Mouse (Mus musculus): Measurements from ENCODE around the gene Col5a1. TPM values are rescaled to one million over a fixed set of nuclear protein-coding genes. Genes with fewer than 3 reads are reported as not detected.

Gene Col5a1
- polyA plus RNA-seq, 1 experiment from 2014 or later: 10.9 TPM

GRCm38 (mm10) chr2:27918106-27918505, 31.9 kb downstream of the Col5a1 start:
- H3K27me3 ChIP-seq (ENCODE audit: insufficient read depth, low read length): no peaks in the 10 kb centered on the region
- H3K4me2 ChIP-seq (ENCODE audit: low read depth, low read length): no peak overlapping the region
- no peak overlapping the region for H3K27ac ChIP-seq (ENCODE audit: low read depth)
- ATAC-seq (no peak), DNase-seq (no peak)
- no peaks in the 10 kb centered on the region for H3K36me3 ChIP-seq (replicated peaks; ENCODE audit: insufficient read depth, low read length)
- H3K9me3 ChIP-seq (ENCODE audit: low read length): no peaks in the 10 kb centered on the region
- no peaks in the 10 kb centered on the region for H3K4me1 ChIP-seq (ENCODE audit: insufficient read depth)
- no peak overlapping the region for H3K4me3 ChIP-seq (ENCODE audit: low read depth, low read length)
- TF ChIP-seq CTCF (IDR thresholded peaks at IDR 0.05; ENCODE audit: low read depth): no peak
- no peak for TF ChIP-seq EP300 (IDR thresholded peaks at IDR 0.05; ENCODE audit: low read depth)
- WGBS (ENCODE audit: insufficient replicate concordance): 67% methylated on average over 7 of the region's 7 CpGs
- H3K9ac ChIP-seq (replicated peaks): no peak overlapping the region

- H3K27me3 ChIP-seq (ENCODE audit: insufficient read depth, low read length): no peaks in the 10 kb centered on the region
- 76% methylated on average over 6 of the region's 6 CpGs for WGBS (ENCODE audit: insufficient replicate concordance)
- H3K4me1 ChIP-seq (ENCODE audit: insufficient read depth): no peaks in the 10 kb centered on the region
- H3K4me3 ChIP-seq (ENCODE audit: low read depth, low read length): no peak overlapping the region
- DNase-seq (no peak), ATAC-seq (no peak)
- no peaks in the 10 kb centered on the region for H3K36me3 ChIP-seq (replicated peaks; ENCODE audit: insufficient read depth, low read length)
- no peaks in the 10 kb centered on the region for H3K9me3 ChIP-seq (ENCODE audit: low read length)
- H3K9ac ChIP-seq (replicated peaks): no peak overlapping the region
- no peak for TF ChIP-seq CTCF (IDR thresholded peaks at IDR 0.05; ENCODE audit: low read depth)
- TF ChIP-seq EP300 (IDR thresholded peaks at IDR 0.05; ENCODE audit: low read depth): no peak
- no peak overlapping the region for H3K27ac ChIP-seq (ENCODE audit: low read depth)
- no peak overlapping the region for H3K4me2 ChIP-seq (ENCODE audit: low read depth, low read length)
These were observed 33.2 kb downstream of the Col5a1 start for GRCm38 (mm10) chr2:27919309-27919850.

GRCm38 (mm10) chr2:27922053-27922452, 35.8 kb downstream of the Col5a1 start:
- Histone ChIP-seq H3K4me3 (ENCODE audit: low read depth, low read length) (no peak overlapping the region), H3K36me3 (replicated peaks; ENCODE audit: insufficient read depth, low read length) (no peaks in the 10 kb centered on the region), H3K9ac (replicated peaks) (no peak overlapping the region), H3K4me1 (ENCODE audit: insufficient read depth) (no peaks in the 10 kb centered on the region), H3K9me3 (ENCODE audit: low read length) (no peaks in the 10 kb centered on the region), H3K27me3 (ENCODE audit: insufficient read depth, low read length) (no peaks in the 10 kb centered on the region), H3K4me2 (ENCODE audit: low read depth, low read length) (no peak overlapping the region), H3K27ac (ENCODE audit: low read depth) (no peak overlapping the region)
- ATAC-seq: no peak
- 75% methylated on average over 8 of the region's 8 CpGs for WGBS (ENCODE audit: insufficient replicate concordance)
- no peak for TF ChIP-seq EP300 (IDR thresholded peaks at IDR 0.05; ENCODE audit: low read depth)
- no peak for TF ChIP-seq CTCF (IDR thresholded peaks at IDR 0.05; ENCODE audit: low read depth)
- no peak for DNase-seq

GRCm38 (mm10) chr2:27923718-27924117, 37.5 kb downstream of the Col5a1 start:
- Histone ChIP-seq H3K27me3 (ENCODE audit: insufficient read depth, low read length) (no peaks in the 10 kb centered on the region), H3K9ac (replicated peaks) (no peak overlapping the region), H3K36me3 (replicated peaks; ENCODE audit: insufficient read depth, low read length) (no peaks in the 10 kb centered on the region), H3K9me3 (ENCODE audit: low read length) (no peaks in the 10 kb centered on the region), H3K4me3 (ENCODE audit: low read depth, low read length) (no peak overlapping the region), H3K27ac (ENCODE audit: low read depth) (no peak overlapping the region), H3K4me2 (ENCODE audit: low read depth, low read length) (no peak overlapping the region), H3K4me1 (ENCODE audit: insufficient read depth) (no peaks in the 10 kb centered on the region)
- DNase-seq: no peak
- 76% methylated on average over 6 of the region's 6 CpGs for WGBS (ENCODE audit: insufficient replicate concordance)
- TF ChIP-seq EP300 (IDR thresholded peaks at IDR 0.05; ENCODE audit: low read depth): no peak
- no peak for TF ChIP-seq CTCF (IDR thresholded peaks at IDR 0.05; ENCODE audit: low read depth)
- no peak for ATAC-seq

GRCm38 (mm10) chr2:27924463-27924862, 38.2 kb downstream of the Col5a1 start:
- ATAC-seq (no peak), DNase-seq (no peak)
- Histone ChIP-seq H3K36me3 (replicated peaks; ENCODE audit: insufficient read depth, low read length) (no peaks in the 10 kb centered on the region), H3K27ac (ENCODE audit: low read depth) (no peak overlapping the region), H3K4me3 (ENCODE audit: low read depth, low read length) (no peak overlapping the region), H3K9me3 (ENCODE audit: low read length) (no peaks in the 10 kb centered on the region), H3K4me2 (ENCODE audit: low read depth, low read length) (no peak overlapping the region), H3K27me3 (ENCODE audit: insufficient read depth, low read length) (no peaks in the 10 kb centered on the region), H3K4me1 (ENCODE audit: insufficient read depth) (no peaks in the 10 kb centered on the region), H3K9ac (replicated peaks) (no peak overlapping the region)
- TF ChIP-seq EP300 (IDR thresholded peaks at IDR 0.05; ENCODE audit: low read depth) (no peak), CTCF (IDR thresholded peaks at IDR 0.05; ENCODE audit: low read depth) (no peak)
- 73% methylated on average over 3 of the region's 3 CpGs for WGBS (ENCODE audit: insufficient replicate concordance)

- DNase-seq (peak; percentile 47), ATAC-seq (no peak)
- no peaks in the 10 kb centered on the region for H3K27me3 ChIP-seq (ENCODE audit: insufficient read depth, low read length)
- no peak overlapping the region for H3K27ac ChIP-seq (ENCODE audit: low read depth)
- 35% methylated on average over 7 of the region's 7 CpGs for WGBS (ENCODE audit: insufficient replicate concordance)
- H3K36me3 ChIP-seq (replicated peaks; ENCODE audit: insufficient read depth, low read length): no peaks in the 10 kb centered on the region
- TF ChIP-seq CTCF (IDR thresholded peaks at IDR 0.05; ENCODE audit: low read depth): peak; percentile 74
- TF ChIP-seq EP300 (IDR thresholded peaks at IDR 0.05; ENCODE audit: low read depth): no peak
- H3K4me3 ChIP-seq (ENCODE audit: low read depth, low read length): no peak overlapping the region
- H3K9me3 ChIP-seq (ENCODE audit: low read length): no peaks in the 10 kb centered on the region
- H3K9ac ChIP-seq (replicated peaks): no peak overlapping the region
- no peak overlapping the region for H3K4me2 ChIP-seq (ENCODE audit: low read depth, low read length)
- H3K4me1 ChIP-seq (ENCODE audit: insufficient read depth): no peaks in the 10 kb centered on the region
These were observed 40.4 kb downstream of the Col5a1 start for GRCm38 (mm10) chr2:27926478-27927165.
